Mouse (Mus musculus) Patski (cell line): ENCODE results near the gene Trappc10. TPM values are rescaled to one million over a fixed set of nuclear protein-coding genes. Genes with fewer than 3 reads are reported as not detected.

Source experiments
- ATAC-seq: fragments of 100-300 bp; one replicate; pipeline ENCODE4 v1.8.0; 2021
- CTCF ChIA-PET: fragments of 350-600 bp; sonication (Branson Sonifier 250); formaldehyde crosslinking; loops from one replicate; lab custom pipeline; 2022; ENCODE audit warnings: inconsistent platforms; lab: Charles Lee
- POLR2A ChIA-PET: fragments of 350-600 bp; sonication (Branson Sonifier 250); formaldehyde crosslinking; loops from one replicate; lab custom pipeline; 2022; ENCODE audit warnings: antibody characterized with exemption, inconsistent platforms; lab: Charles Lee
- DNase-seq: peaks from one replicate; pipeline ENCODE4 v3.0.0-alpha.2; 2011; ENCODE audit warnings: low read depth, low spot score
- H3K27me3 ChIP-seq: fragments of 371-371 bp; one replicate; pipeline ENCODE4 v1.5.1; 2021
- CTCF ChIP-seq: fragments of 100-300 bp; IDR thresholded peaks from one replicate; pipeline ENCODE4 v1.5.1; 2021
- in situ Hi-C: fragments of 300-500 bp; cut with MboI; formaldehyde crosslinking; loops from 3 replicates; pipeline ENCODE4 v1.11.1; 2018; ENCODE audit warnings: low pct_unique_long_range_greater_than_20kb, mixed read lengths
- polyA plus RNA-seq: library from polyadenylated mRNA; unstranded; gene quantifications from one replicate; pipeline ENCODE4 v1.2.3, GENCODE M21; 2021

The Trappc10 gene
- polyA plus RNA-seq, 1 experiment from 2014 or later = 40.0 TPM

- DNase-seq (no peak), ATAC-seq (no peak)
- no peak for TF ChIP-seq CTCF
- in situ Hi-C loops = no loop called here
- no peaks in the 10 kb centered on the region for H3K27me3 ChIP-seq
- ChIA-PET CTCF (no interaction called here), POLR2A (no interaction called here)
Measured at GRCm38 (mm10) chr10:78174474-78174873, 70.0 kb downstream of the Trappc10 start.

- ChIA-PET POLR2A (no interaction called here), CTCF (interaction anchor here (1.1 kb wide), 1 partner anchor 13 kb away, joined by 4 read pairs; no protein-coding TSS in a partner anchor)
- in situ Hi-C loops = no loop called here
- ATAC-seq = no peak
- no peak for TF ChIP-seq CTCF
- H3K27me3 ChIP-seq = no peaks in the 10 kb centered on the region
- no peak for DNase-seq
Measured at GRCm38 (mm10) chr10:78171581-78171980, 72.9 kb downstream of the Trappc10 start.

GRCm38 (mm10) chr10:78171057-78171456 is 73.4 kb downstream of the Trappc10 start:
- POLR2A ChIA-PET = interaction anchor here (0.8 to 0.9 kb wide), 2 partner anchors 13 to 152 kb away, joined by 3 to 4 read pairs; no protein-coding TSS in a partner anchor
- H3K27me3 ChIP-seq = no peaks in the 10 kb centered on the region
- CTCF ChIA-PET = interaction anchor here (1.1 kb wide), 1 partner anchor 13 kb away, joined by 4 read pairs; no protein-coding TSS in a partner anchor
- no peak for TF ChIP-seq CTCF
- ATAC-seq = no peak
- in situ Hi-C loops = no loop called here
- DNase-seq = no peak

DNA sequence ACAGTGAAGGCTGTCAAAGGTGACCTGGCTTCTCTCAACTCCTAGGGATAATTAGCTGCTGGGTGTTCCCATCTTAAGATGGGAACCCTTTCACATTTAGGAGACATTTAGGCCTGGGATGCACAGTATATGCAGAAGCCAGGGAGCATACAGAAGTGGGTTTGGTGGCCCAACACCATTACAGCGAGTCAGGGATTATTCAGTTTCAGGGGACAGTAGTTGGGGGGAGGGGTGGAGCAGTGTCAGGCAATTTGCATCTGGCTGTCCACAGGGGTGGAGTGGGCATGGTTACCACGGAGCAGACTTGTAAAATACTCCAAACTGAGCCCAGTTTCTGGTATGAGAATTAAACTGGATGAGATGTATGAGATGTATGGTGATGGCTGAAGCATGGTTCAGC is 74.0 kb downstream of the Trappc10 start:
- CTCF ChIA-PET = interaction anchor here (1.1 kb wide), 2 partner anchors 10 to 14 kb away, joined by 3 to 4 read pairs; no protein-coding TSS in a partner anchor
- ATAC-seq (no peak), DNase-seq (no peak)
- in situ Hi-C loops = no loop called here
- POLR2A ChIA-PET = interaction anchor here (0.8 to 0.9 kb wide), 2 partner anchors 14 to 151 kb away, joined by 3 to 4 read pairs; no protein-coding TSS in a partner anchor
- no peak for TF ChIP-seq CTCF
- no peaks in the 10 kb centered on the region for H3K27me3 ChIP-seq

DNA sequence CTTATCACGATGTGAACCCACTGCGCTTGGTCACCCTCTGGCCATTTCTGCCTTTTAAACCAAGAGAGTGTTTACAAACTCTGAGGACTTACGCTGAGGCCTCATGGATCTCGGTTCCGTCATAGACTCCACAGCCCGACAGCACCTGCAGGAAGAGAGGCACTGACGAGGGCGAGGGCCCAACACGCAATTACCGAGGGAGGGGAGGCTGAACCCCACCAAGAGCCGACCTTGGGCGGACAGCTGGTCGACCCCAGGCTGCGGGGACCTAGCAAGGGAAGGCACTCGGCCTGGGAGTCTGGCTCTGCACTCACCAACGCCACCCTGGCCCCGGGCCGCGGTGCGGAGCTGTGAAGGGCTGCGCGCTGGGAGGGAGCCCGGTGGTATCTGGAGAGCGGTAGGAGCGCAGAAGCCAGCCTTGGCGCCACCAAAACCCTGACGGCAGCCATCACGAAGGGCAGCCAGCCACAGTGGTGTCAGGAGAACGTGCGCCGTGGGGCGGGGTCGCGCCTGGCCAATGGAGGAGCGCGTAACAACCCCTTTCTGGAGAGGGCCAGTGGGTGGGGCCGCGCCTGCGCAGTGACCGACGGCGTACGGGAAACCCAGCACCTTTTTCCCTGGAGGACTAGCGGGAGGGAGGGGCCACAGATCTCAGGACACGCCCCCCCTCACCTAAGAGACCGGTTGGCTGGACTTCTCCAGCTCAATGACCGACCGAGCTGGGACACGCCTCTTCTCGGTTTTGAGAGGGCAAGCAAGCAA is 75.0 kb downstream of the Trappc10 start, which contains the start of gene D10Jhu81e:
Gene D10Jhu81e (minus strand): TSS at position 502 of the 762 bp plus-strand sequence.
- DNase-seq = peak; percentile 66
- ATAC-seq = peak; percentile 82
- CTCF ChIA-PET = interaction anchor here (1.1 kb wide), 1 partner anchor 9 kb away, joined by 3 read pairs; no protein-coding TSS in a partner anchor
- no peaks in the 10 kb centered on the region for H3K27me3 ChIP-seq
- in situ Hi-C loops = no loop called here
- TF ChIP-seq CTCF = no peak
- POLR2A ChIA-PET = interaction anchor here (0.8 kb wide), 1 partner anchor 13 kb away, joined by 3 read pairs; no protein-coding TSS in a partner anchor

- DNase-seq (no peak), ATAC-seq (no peak)
- ChIA-PET CTCF (no interaction called here), POLR2A (no interaction called here)
- in situ Hi-C loops = no loop called here
- no peaks in the 10 kb centered on the region for H3K27me3 ChIP-seq
- TF ChIP-seq CTCF = no peak
Measured at GRCm38 (mm10) chr10:78168792-78169191, 75.6 kb downstream of the Trappc10 start.

GRCm38 (mm10) chr10:78167775-78168174 is 76.7 kb downstream of the Trappc10 start:
- TF ChIP-seq CTCF = no peak
- DNase-seq = no peak
- in situ Hi-C loops = no loop called here
- ChIA-PET CTCF (no interaction called here), POLR2A (no interaction called here)
- no peak for ATAC-seq
- no peaks in the 10 kb centered on the region for H3K27me3 ChIP-seq

DNA sequence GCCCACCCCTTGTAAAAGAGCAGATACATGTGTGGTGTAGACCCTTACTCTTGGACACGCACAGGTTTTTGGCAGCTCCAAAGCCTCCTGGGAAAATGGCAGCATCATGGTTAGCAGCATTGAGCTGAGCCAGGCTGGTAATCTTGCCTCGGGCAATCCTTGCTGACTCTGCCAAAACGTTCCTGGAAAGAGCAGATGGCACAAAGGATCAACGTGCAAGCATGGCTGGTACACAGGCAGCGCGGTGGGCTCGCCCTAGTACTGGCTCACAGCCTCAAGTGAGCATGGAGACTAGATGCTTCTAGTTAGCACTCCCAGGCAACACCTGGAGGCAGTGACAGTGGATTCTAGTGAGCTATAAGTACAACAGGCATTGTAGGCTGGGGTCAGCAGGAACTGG is 77.1 kb downstream of the Trappc10 start:
- POLR2A ChIA-PET = no interaction called here
- CTCF ChIA-PET = no interaction called here
- in situ Hi-C loops = no loop called here
- DNase-seq (no peak), ATAC-seq (no peak)
- TF ChIP-seq CTCF = no peak
- H3K27me3 ChIP-seq = no peaks in the 10 kb centered on the region

DNA sequence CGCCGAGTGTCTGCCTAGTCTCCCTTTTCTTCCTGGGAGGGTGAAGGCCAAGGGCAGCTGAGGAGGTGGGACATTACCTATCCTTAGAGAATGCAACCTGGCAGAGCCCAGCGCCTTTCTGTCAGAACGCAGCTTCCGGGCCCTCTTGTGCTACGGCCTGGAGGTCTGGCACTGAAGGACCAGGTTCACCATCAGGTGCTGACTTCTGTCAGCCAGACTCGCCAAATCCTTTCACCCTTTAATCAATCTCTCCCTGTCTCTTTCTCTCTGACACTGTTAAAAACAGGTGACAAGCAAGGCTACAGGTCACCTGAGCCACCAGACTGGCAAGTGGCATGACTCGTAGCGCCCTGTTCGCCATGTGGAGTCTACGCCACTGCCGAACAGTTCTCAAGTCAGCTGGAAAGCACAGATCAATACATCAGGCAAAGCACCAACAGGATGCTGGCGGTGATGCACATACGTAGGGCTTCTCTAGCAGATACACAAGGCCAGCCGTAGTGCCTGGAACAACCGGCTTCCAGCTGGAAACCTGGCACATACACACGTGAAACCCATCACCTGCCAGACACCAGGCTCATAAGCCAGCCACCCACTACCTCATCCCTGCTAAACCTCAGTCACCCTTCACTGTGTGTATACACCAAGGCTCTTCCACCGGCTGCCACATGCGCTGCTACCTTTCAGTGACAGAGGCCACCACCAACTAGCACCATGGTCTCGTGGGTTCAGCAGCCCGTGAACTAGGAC is 79.0 kb downstream of the Trappc10 start:
- in situ Hi-C loops = no loop called here
- ATAC-seq (no peak), DNase-seq (no peak)
- ChIA-PET CTCF (interaction anchor here (1.5 to 5.7 kb wide), 4 partner anchors 12 to 147 kb away, joined by 3 to 41 read pairs (median 10); partner anchors contain the start of gene Pwp2), POLR2A (no interaction called here)
- no peaks in the 10 kb centered on the region for H3K27me3 ChIP-seq
- no peak for TF ChIP-seq CTCF

- no peak for TF ChIP-seq CTCF
- H3K27me3 ChIP-seq = no peaks in the 10 kb centered on the region
- ATAC-seq (no peak), DNase-seq (no peak)
- POLR2A ChIA-PET = no interaction called here
- in situ Hi-C loops = loop anchor here (5.0 kb wide), 2 partner anchors 87 to 132 kb away; no protein-coding TSS in a partner anchor
- CTCF ChIA-PET = interaction anchor here (1.5 to 5.7 kb wide), 4 partner anchors 11 to 147 kb away, joined by 3 to 41 read pairs (median 10); partner anchors contain the start of gene Pwp2
Measured at GRCm38 (mm10) chr10:78164786-78165185, 79.7 kb downstream of the Trappc10 start.
